Mouse (Mus musculus): ENCODE results near the gene Tagap. TPM values are rescaled to one million over a fixed set of nuclear protein-coding genes. Genes with fewer than 3 reads are reported as not detected.

Tagap gene
- total and polyA plus RNA-seq, 2 experiments from 2014 or later: 0.26 to 3.3 TPM

GRCm38 (mm10) chr17:7883126-7883525, 42.7 kb upstream of the Tagap start:
- no peaks in the 10 kb centered on the region for H3K4me1 ChIP-seq (ENCODE audit: control insufficient read depth, insufficient read depth)
- ATAC-seq (ENCODE audit: insufficient read depth, low read depth): no peak

GRCm38 (mm10) chr17:7884606-7885005, 41.2 kb upstream of the Tagap start:
- H3K4me2 ChIP-seq (ENCODE audit: low read depth, low read length): no peak overlapping the region
- no peaks in the 10 kb centered on the region for H3K4me1 ChIP-seq (ENCODE audit: control insufficient read depth, insufficient read depth)
- TF ChIP-seq EP300 (IDR thresholded peaks at IDR 0.05; ENCODE audit: low read depth) (no peak), CTCF (IDR thresholded peaks at IDR 0.05; ENCODE audit: low read depth) (no peak)
- H3K27ac ChIP-seq (ENCODE audit: low read depth): no peak overlapping the region
- no peak overlapping the region for H3K4me3 ChIP-seq (ENCODE audit: low read depth, low read length)
- no peaks in the 10 kb centered on the region; the same call in 1 of the 2 replicates for H3K27me3 ChIP-seq (ENCODE audit: control insufficient read depth, insufficient read depth, low read length)
- no peak overlapping the region for H3K9ac ChIP-seq (replicated peaks; ENCODE audit: low read depth, low read length)
- no peaks in the 10 kb centered on the region for H3K9me3 ChIP-seq (replicated peaks; ENCODE audit: control insufficient read depth, low read length)
- WGBS: 80% methylated on average over 10 of the region's 10 CpGs
- no peaks in the 10 kb centered on the region for H3K36me3 ChIP-seq (replicated peaks; ENCODE audit: control insufficient read depth, insufficient read depth, low read length)
- no peak for DNase-seq (ENCODE audit: low spot score)
- ATAC-seq (ENCODE audit: insufficient read depth, low read depth): no peak

More at GRCm38 (mm10) chr17:7883126-7883525, 42.7 kb upstream of the Tagap start:
- Histone ChIP-seq H3K4me3 (ENCODE audit: low read depth, low read length) (no peak overlapping the region), H3K9ac (replicated peaks; ENCODE audit: low read depth, low read length) (no peak overlapping the region), H3K27ac (ENCODE audit: low read depth) (no peak overlapping the region), H3K9me3 (replicated peaks; ENCODE audit: control insufficient read depth, low read length) (no peaks in the 10 kb centered on the region), H3K27me3 (ENCODE audit: control insufficient read depth, insufficient read depth, low read length) (no peaks in the 10 kb centered on the region; the same call in 1 of the 2 replicates), H3K4me2 (ENCODE audit: low read depth, low read length) (no peak overlapping the region), H3K36me3 (replicated peaks; ENCODE audit: control insufficient read depth, insufficient read depth, low read length) (no peaks in the 10 kb centered on the region)
- no peak for DNase-seq (ENCODE audit: low spot score)
- no peak for TF ChIP-seq CTCF (IDR thresholded peaks at IDR 0.05; ENCODE audit: low read depth)
- no peak for TF ChIP-seq EP300 (IDR thresholded peaks at IDR 0.05; ENCODE audit: low read depth)
- WGBS: 81% methylated on average over 11 of the region's 11 CpGs

GRCm38 (mm10) chr17:7887071-7887815, 38.6 kb upstream of the Tagap start:
- H3K27me3 ChIP-seq (ENCODE audit: control insufficient read depth, insufficient read depth, low read length): no peaks in the 10 kb centered on the region
- no peak overlapping the region for H3K4me3 ChIP-seq (ENCODE audit: low read depth, low read length)
- no peak overlapping the region for H3K27ac ChIP-seq (ENCODE audit: low read depth)
- no peak overlapping the region for H3K9ac ChIP-seq (replicated peaks; ENCODE audit: low read depth, low read length)
- no peak overlapping the region for H3K4me2 ChIP-seq (ENCODE audit: low read depth, low read length)
- no peak for DNase-seq (ENCODE audit: low spot score)
- 81% methylated on average over 20 of the region's 20 CpGs for WGBS
- no peak for ATAC-seq (ENCODE audit: insufficient read depth, low read depth)
- H3K36me3 ChIP-seq (replicated peaks; ENCODE audit: control insufficient read depth, insufficient read depth, low read length): no peaks in the 10 kb centered on the region
- no peaks in the 10 kb centered on the region for H3K9me3 ChIP-seq (replicated peaks; ENCODE audit: control insufficient read depth, low read length)
- no peak for TF ChIP-seq EP300 (IDR thresholded peaks at IDR 0.05; ENCODE audit: low read depth)
- no peak for TF ChIP-seq CTCF (IDR thresholded peaks at IDR 0.05; ENCODE audit: low read depth)
- no peaks in the 10 kb centered on the region for H3K4me1 ChIP-seq (ENCODE audit: control insufficient read depth, insufficient read depth)

- no peak overlapping the region for H3K27ac ChIP-seq (ENCODE audit: low read depth)
- ATAC-seq (ENCODE audit: insufficient read depth, low read depth) (no peak), DNase-seq (ENCODE audit: low spot score) (no peak)
- H3K27me3 ChIP-seq (ENCODE audit: control insufficient read depth, insufficient read depth, low read length): no peaks in the 10 kb centered on the region
- H3K9me3 ChIP-seq (replicated peaks; ENCODE audit: control insufficient read depth, low read length): no peaks in the 10 kb centered on the region
- H3K36me3 ChIP-seq (replicated peaks; ENCODE audit: control insufficient read depth, insufficient read depth, low read length): no peaks in the 10 kb centered on the region
- no peaks in the 10 kb centered on the region for H3K4me1 ChIP-seq (ENCODE audit: control insufficient read depth, insufficient read depth)
- 79% methylated on average over 6 of the region's 6 CpGs for WGBS
- H3K4me2 ChIP-seq (ENCODE audit: low read depth, low read length): no peak overlapping the region
- H3K9ac ChIP-seq (replicated peaks; ENCODE audit: low read depth, low read length): no peak overlapping the region
- TF ChIP-seq EP300 (IDR thresholded peaks at IDR 0.05; ENCODE audit: low read depth) (no peak), CTCF (IDR thresholded peaks at IDR 0.05; ENCODE audit: low read depth) (no peak)
- H3K4me3 ChIP-seq (ENCODE audit: low read depth, low read length): no peak overlapping the region
Observed at GRCm38 (mm10) chr17:7888291-7888690, 37.5 kb upstream of the Tagap start.

GRCm38 (mm10) chr17:7889026-7889425, 36.8 kb upstream of the Tagap start:
- WGBS: 73% methylated on average over 9 of the region's 9 CpGs

GRCm38 (mm10) chr17:7892676-7893075, 33.1 kb upstream of the Tagap start:
- Histone ChIP-seq H3K9ac (replicated peaks; ENCODE audit: low read depth, low read length) (no peak overlapping the region), H3K4me1 (ENCODE audit: control insufficient read depth, insufficient read depth) (no peaks in the 10 kb centered on the region), H3K27me3 (ENCODE audit: control insufficient read depth, insufficient read depth, low read length) (no peaks in the 10 kb centered on the region), H3K4me2 (ENCODE audit: low read depth, low read length) (no peak overlapping the region), H3K27ac (ENCODE audit: low read depth) (no peak overlapping the region), H3K9me3 (replicated peaks; ENCODE audit: control insufficient read depth, low read length) (no peaks in the 10 kb centered on the region), H3K4me3 (ENCODE audit: low read depth, low read length) (no peak overlapping the region), H3K36me3 (replicated peaks; ENCODE audit: control insufficient read depth, insufficient read depth, low read length) (no peaks in the 10 kb centered on the region)
- DNase-seq (ENCODE audit: low spot score) (no peak), ATAC-seq (ENCODE audit: insufficient read depth, low read depth) (no peak)
- WGBS: 58% methylated on average over 8 of the region's 8 CpGs
- TF ChIP-seq CTCF (IDR thresholded peaks at IDR 0.05; ENCODE audit: low read depth) (no peak), EP300 (IDR thresholded peaks at IDR 0.05; ENCODE audit: low read depth) (no peak)

More at GRCm38 (mm10) chr17:7889026-7889425, 36.8 kb upstream of the Tagap start:
- Histone ChIP-seq H3K27ac (ENCODE audit: low read depth) (no peak overlapping the region), H3K4me1 (ENCODE audit: control insufficient read depth, insufficient read depth) (no peaks in the 10 kb centered on the region), H3K36me3 (replicated peaks; ENCODE audit: control insufficient read depth, insufficient read depth, low read length) (no peaks in the 10 kb centered on the region), H3K27me3 (ENCODE audit: control insufficient read depth, insufficient read depth, low read length) (no peaks in the 10 kb centered on the region), H3K9me3 (replicated peaks; ENCODE audit: control insufficient read depth, low read length) (no peaks in the 10 kb centered on the region), H3K4me2 (ENCODE audit: low read depth, low read length) (no peak overlapping the region), H3K4me3 (ENCODE audit: low read depth, low read length) (no peak overlapping the region), H3K9ac (replicated peaks; ENCODE audit: low read depth, low read length) (no peak overlapping the region)
- no peak for ATAC-seq (ENCODE audit: insufficient read depth, low read depth)
- no peak for DNase-seq (ENCODE audit: low spot score)
- TF ChIP-seq CTCF (IDR thresholded peaks at IDR 0.05; ENCODE audit: low read depth) (no peak), EP300 (IDR thresholded peaks at IDR 0.05; ENCODE audit: low read depth) (no peak)
